Mouse (Mus musculus) lung, postnatal 4 days (tissue): ENCODE data around the gene Rsph10b.
"Not testable (repeated sequence)": the region's sequence is repeated elsewhere in the genome, so short reads cannot be mapped to it uniquely, and the experiment has no call there.

Experiments
- DNase-seq, 2 experiments: peaks; one replicate each; pipeline ENCODE4 v3.0.0; 2021

The Rsph10b gene

DNA sequence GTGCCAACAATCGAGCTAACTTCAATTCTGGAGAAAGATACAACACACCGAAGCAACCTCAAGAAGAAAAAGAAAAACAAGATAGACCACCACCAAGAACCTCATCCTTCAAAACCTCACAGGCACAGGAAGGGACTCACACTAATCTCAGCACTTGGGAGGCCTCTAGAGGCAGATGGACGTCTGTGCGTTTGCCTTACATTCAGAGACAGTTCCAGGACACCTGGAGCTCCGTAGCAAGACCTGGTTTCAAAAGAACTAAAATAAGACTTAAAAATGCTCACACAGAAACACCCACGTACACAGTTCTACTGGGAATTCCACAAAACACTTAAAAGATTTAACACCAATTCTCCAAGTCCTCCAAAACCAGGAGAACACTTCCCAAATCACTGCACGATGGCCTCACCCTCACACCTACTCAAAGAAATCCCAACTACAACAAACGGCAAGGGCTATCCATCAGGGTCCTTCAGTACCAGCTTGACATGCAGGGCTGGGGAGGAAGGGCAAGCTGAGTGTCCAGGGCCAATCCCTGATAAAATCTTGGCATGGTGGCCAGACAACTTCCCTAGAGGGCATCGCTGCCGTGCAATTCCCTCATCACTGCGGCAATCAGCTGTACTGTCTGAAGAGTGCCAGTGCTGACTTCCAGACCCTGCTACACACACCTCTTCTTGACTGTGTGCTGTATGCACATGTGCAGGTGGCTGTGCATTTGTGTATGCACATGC is 62.0 kb downstream of the Rsph10b start:
- no peak for DNase-seq

GRCm38 (mm10) chr5:143999409-143999808 is 66.6 kb downstream of the Rsph10b start:
- DNase-seq, result peak in 1 of 2 experiments; percentile 17

GRCm38 (mm10) chr5:144002461-144003192 is 69.8 kb downstream of the Rsph10b start:
- no peak for DNase-seq

DNA sequence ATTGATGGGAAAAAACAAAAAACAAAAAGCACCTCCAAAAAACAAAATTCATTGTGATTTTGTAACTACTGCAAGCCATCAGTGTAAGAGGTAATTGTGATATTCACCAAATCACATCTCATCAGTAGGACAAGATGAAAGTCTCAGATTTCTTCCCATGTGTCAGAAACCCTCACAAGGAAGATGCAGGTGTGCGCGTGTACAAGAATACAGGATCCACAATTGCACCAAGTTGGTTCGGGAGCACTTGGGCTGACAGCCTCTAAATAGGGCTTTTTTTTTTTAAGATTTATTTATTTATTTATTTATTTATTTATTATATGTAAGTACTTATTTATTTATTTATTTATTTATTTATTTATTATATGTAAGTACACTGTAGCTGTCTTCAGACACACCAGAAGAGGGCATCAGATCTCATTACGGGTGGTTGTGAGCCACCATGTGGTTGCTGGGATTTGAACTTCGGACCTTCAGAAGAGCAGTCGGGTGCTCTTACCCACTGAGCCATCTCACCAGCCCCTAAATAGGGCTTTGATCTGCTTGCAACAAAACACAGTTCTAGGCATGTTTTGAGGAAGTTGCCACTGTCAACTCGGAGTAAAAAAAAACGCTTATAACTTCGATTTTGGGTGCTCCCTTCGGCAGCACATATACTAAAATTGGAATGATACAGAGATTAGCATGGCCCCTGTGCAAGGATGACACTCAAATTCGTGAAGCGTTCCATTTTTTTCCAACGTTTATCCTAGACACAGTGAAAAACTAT is 80.7 kb downstream of the Rsph10b start:
- DNase-seq, result not testable (repeated sequence)

DNA sequence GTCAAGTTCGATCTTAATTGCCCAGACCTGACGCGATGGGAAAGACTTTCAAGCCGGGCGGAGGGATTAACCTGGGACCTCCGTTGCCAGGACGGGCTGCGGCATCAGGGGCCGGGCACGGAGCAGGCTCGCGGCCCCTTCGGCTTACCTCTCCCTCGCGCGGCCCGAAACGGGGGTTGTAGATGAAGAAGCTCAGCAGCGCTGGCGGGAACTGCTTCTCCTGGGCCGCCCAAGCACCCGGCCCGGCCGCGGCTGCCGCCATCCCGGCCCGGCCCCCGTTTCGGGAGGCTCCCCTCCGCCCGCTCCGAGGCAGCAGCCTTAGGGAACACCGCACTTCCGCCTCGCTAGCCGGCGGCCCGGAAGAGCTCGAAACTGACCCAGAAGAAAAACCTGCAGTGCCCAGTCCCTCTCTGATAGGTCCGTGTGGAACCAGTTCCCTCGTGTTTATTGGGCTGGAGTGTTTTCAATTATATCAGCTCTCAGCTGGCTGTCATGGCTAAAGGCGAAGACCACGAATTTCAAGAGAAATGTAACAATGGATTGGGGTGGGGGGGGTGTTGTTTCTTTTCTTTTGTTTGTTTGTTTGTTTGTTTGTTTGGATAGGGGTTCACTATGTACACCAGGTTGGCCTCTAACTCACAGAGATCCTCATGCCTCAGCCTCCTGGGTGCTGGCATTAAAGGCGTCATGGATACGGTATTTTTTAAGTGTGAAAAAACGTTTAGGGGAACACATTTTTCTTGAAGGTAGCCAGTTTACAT is 81.9 kb downstream of the Rsph10b start, which contains the start of gene Ccz1:
Gene Ccz1, minus strand, starts transcription at position 327 of the 761 bp plus-strand sequence.
- peak; percentile 86 to 89 for DNase-seq

- no peak for DNase-seq
Measured at GRCm38 (mm10) chr5:144015312-144015650, 82.4 kb downstream of the Rsph10b start.

GRCm38 (mm10) chr5:144015845-144016244 is 83.0 kb downstream of the Rsph10b start:
- no peak for DNase-seq

- DNase-seq, result no peak
Measured at GRCm38 (mm10) chr5:144026620-144027263, 93.9 kb downstream of the Rsph10b start, which contains the start of gene Ocm. TSS of gene Ocm (minus strand) at chr5:144026670.

DNA sequence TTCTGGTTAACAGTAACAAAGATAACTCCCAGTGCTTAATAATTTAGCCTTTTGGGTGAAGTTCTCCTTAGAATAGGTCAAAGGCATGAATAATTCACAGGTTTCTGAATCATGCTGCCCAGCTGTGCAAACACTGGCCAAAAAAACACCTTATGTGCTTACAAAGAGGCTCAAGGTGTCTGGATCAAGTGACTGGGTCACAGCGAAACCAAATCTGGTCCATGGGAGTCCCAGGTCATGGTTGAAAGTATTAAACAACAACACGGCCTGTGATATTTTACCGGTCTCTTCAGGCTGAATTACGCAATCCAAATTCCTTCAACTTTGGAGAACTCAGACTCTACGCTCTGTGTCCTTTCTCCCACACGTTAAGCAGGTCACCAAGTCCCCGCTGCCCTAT is 99.7 kb downstream of the Rsph10b start:
- DNase-seq, result no peak

- DNase-seq, result no peak
Measured at GRCm38 (mm10) chr5:144034567-144034966, 101.7 kb downstream of the Rsph10b start.
